Mouse (Mus musculus): ENCODE data around the gene Nktr.

- TF ChIP-seq CTCF (IDR thresholded peaks at IDR 0.05; ENCODE audit: low read depth) (no peak), EP300 (IDR thresholded peaks at IDR 0.05; ENCODE audit: low read depth) (no peak)
Measured at GRCm38 (mm10) chr9:121762761-121763160, 43.8 kb downstream of the Nktr start.
